Mouse (Mus musculus): ENCODE data around the gene Cst8.

DNA sequence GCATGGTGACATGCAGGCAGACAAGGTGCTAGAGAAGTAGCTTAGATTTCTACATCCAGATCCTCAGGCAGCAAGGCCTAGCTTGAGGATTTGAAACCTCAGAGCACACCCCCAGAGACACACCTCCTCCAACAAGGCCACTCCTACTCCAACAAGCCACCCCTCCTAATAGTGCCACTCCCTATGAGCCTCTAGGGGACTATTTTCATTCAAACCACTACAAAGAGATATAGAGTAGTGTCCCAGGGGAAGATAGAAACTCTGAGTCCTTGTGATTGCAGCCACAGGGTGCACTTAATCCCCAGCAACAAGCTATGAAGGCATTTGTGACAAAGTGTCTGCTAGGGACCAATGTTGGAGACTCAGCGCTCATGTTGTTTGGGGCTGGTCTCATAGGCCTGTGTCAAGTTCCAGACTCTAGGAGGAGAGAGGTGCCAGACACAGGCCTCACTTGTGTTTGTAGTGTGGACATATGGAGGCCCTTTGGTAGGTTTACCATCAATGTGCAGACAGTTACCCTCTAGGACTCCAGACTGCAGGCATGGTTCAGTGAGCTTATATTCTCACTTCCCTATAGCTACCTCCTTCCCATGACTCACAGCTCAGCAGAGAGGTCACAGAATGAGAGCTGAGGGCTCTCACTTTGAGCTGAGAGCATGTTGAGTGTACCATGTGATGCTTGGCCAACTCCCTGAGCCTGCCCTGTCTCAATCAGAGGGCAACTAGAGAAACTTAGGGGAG lies 34.8 kb upstream of the Cst8 start:
- TF ChIP-seq CTCF (IDR thresholded peaks at IDR 0.05; ENCODE audit: borderline replicate concordance, insufficient read depth, low read length) (no peak), POLR2A (IDR thresholded peaks at IDR 0.05; ENCODE audit: low read depth, low read length) (no peak)
